Mouse (Mus musculus) ES-Bruce4 (cell line): Measurements from ENCODE around the gene Odf3b. TPM values are rescaled to one million over a fixed set of nuclear protein-coding genes. Genes with fewer than 3 reads are reported as not detected.
A peak's percentile ranks its signal among the peaks of the same experiment; 100 is the strongest.

Experiments used
- H3K27ac ChIP-seq: 2 replicates; pipeline ENCODE4 v1.5.1; 2012; ENCODE audit warnings: low read length, inconsistent platforms; ENCODE audit not compliant: insufficient read depth
- H3K27me3 ChIP-seq: 2 replicates; pipeline ENCODE4 v1.6.1; 2012; ENCODE audit warnings: mild to moderate bottlenecking, low read length, inconsistent platforms; ENCODE audit not compliant: control insufficient read depth, poor library complexity, insufficient read depth, severe bottlenecking
- H3K36me3 ChIP-seq: 2 replicates; pipeline ENCODE4 v1.6.1; 2012; ENCODE audit warnings: inconsistent platforms, mild to moderate bottlenecking, low read length, moderate library complexity; ENCODE audit not compliant: control insufficient read depth, poor library complexity, insufficient read depth, severe bottlenecking
- H3K4me1 ChIP-seq: one replicate; pipeline ENCODE4 v1.8.1; 2011; ENCODE audit warnings: low read length; ENCODE audit not compliant: control insufficient read depth, insufficient read depth
- H3K4me3 ChIP-seq: 2 replicates; pipeline ENCODE4 v1.5.1; 2011; ENCODE audit warnings: low read depth, mild to moderate bottlenecking, low read length
- H3K9ac ChIP-seq: 2 replicates; pipeline ENCODE4 v1.6.1; 2012; ENCODE audit warnings: low read depth, mild to moderate bottlenecking, inconsistent platforms; ENCODE audit not compliant: poor library complexity, severe bottlenecking
- H3K9me3 ChIP-seq: replicated peaks from 2 replicates; pipeline ENCODE4 v1.6.1; 2012; ENCODE audit warnings: mild to moderate bottlenecking, low read length, inconsistent platforms; ENCODE audit not compliant: control insufficient read depth, poor library complexity, insufficient read depth, severe bottlenecking
- CTCF ChIP-seq: IDR thresholded peaks from one replicate; pipeline ENCODE4 v1.8.1; 2011; ENCODE audit warnings: low read depth, low read length
- EP300 ChIP-seq: IDR thresholded peaks from 2 replicates; pipeline ENCODE4 v1.6.1; 2011; ENCODE audit warnings: low read depth, low read length; ENCODE audit not compliant: insufficient read depth
- POLR2A ChIP-seq: IDR thresholded peaks from one replicate; pipeline ENCODE4 v1.8.1; 2011; ENCODE audit warnings: low read length; ENCODE audit not compliant: insufficient read depth
- polyA plus RNA-seq: library from polyadenylated mRNA; stranded (reverse); fragments of >200 nt; gene quantifications from 2 replicates; pipeline ENCODE4 v1.2.4, GENCODE M21; 2011; ENCODE audit warnings: low read depth; ENCODE audit not compliant: missing spikeins, insufficient read depth, insufficient read length

Odf3b gene
- polyA plus RNA-seq, 1 experiment, result 2.6 TPM

- Histone ChIP-seq H3K9ac (no peak overlapping the region), H3K9me3 (no peaks in the 10 kb centered on the region), H3K27ac (no peak overlapping the region), H3K4me3 (no peak overlapping the region), H3K27me3 (no peaks in the 10 kb centered on the region), H3K4me1 (peaks cover 2% of the 10 kb centered on the region), H3K36me3 (no peaks in the 10 kb centered on the region)
- TF ChIP-seq POLR2A (no peak), EP300 (no peak), CTCF (no peak)
Observed at GRCm38 (mm10) chr15:89398146-89398545, 19.1 kb upstream of the Odf3b start.

DNA sequence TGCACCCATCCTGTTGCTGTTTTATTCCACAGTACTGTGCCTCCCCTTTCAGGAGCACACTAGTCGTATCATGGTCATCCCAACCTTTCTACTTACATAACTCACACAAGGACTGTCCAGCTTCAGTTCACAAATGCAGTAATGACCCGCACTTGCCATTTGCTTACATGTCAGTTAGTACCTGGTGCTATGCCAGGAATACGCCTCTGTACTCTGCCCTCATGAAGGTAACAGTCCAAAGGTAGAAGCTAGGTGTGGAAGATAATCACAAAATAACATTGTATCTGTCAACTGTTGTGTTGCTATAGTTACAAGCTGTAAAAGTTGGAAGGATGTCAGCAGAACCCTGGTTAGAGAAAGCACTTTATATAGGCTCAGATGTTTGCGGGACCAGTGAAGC, 17.8 kb upstream of the Odf3b start:
- Histone ChIP-seq H3K27me3 (no peaks in the 10 kb centered on the region), H3K4me3 (no peak overlapping the region), H3K27ac (no peak overlapping the region), H3K9ac (no peak overlapping the region), H3K4me1 (peaks cover 2% of the 10 kb centered on the region), H3K9me3 (no peaks in the 10 kb centered on the region), H3K36me3 (no peaks in the 10 kb centered on the region)
- no peak for TF ChIP-seq CTCF
- no peak for TF ChIP-seq EP300
- no peak for TF ChIP-seq POLR2A

GRCm38 (mm10) chr15:89390081-89390480, 11.0 kb upstream of the Odf3b start:
- TF ChIP-seq EP300, result no peak
- TF ChIP-seq CTCF, result no peak
- TF ChIP-seq POLR2A, result no peak
- Histone ChIP-seq H3K36me3 (no peaks in the 10 kb centered on the region), H3K27ac (no peak overlapping the region), H3K27me3 (no peaks in the 10 kb centered on the region), H3K4me1 (no peaks in the 10 kb centered on the region), H3K9ac (no peak overlapping the region), H3K9me3 (no peaks in the 10 kb centered on the region), H3K4me3 (no peak overlapping the region)

DNA sequence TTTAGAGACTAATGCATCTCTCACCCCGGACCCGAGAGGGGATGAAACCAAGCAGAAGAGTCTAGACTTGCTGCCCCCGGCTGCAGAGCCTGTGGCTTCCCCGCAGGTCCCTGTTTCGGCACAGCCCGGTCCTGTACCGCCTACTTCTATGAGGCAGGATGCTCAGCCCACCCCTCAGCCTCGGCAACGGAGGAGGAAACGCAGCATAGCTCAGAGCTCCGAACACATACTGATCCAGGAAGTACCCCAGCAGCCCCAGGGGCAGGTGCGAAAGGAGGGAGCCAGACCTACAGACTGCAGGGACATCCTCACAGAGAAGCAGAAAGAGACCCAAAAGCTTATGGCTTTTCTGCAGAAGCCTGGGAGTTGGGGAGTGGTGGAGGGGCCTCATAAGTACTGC, 8.0 kb upstream of the Odf3b start:
- TF ChIP-seq CTCF (no peak), EP300 (no peak), POLR2A (no peak)
- peak overlapping the region; percentile 15; the same call in 1 of the 2 replicates for H3K4me3 ChIP-seq
- H3K9ac ChIP-seq, result peak overlapping the region; percentile 26; the same call in 1 of the 2 replicates
- no peaks in the 10 kb centered on the region for H3K9me3 ChIP-seq
- H3K27ac ChIP-seq, result no peak overlapping the region
- no peaks in the 10 kb centered on the region for H3K27me3 ChIP-seq
- no peaks in the 10 kb centered on the region for H3K36me3 ChIP-seq
- H3K4me1 ChIP-seq, result no peaks in the 10 kb centered on the region

GRCm38 (mm10) chr15:89384617-89385016, 5.5 kb upstream of the Odf3b start, which contains the start of gene Klhdc7b:
Gene Klhdc7b, plus strand, starts transcription at chr15:89384917.
- Histone ChIP-seq H3K9ac (peak within 1 kb of the TSS; percentile 45), H3K4me3 (peak within 1 kb of the TSS; percentile 59), H3K9me3 (no peaks in the 10 kb centered on the region), H3K4me1 (no peaks in the 10 kb centered on the region), H3K36me3 (no peaks in the 10 kb centered on the region), H3K27ac (no peak within 1 kb of the TSS), H3K27me3 (no peaks in the 10 kb centered on the region)
- TF ChIP-seq EP300 (no peak), CTCF (no peak), POLR2A (no peak)

GRCm38 (mm10) chr15:89379429-89379828, 347 bp upstream of the Odf3b start:
- Histone ChIP-seq H3K27ac (no peak overlapping the region), H3K4me1 (no peaks in the 10 kb centered on the region), H3K36me3 (no peaks in the 10 kb centered on the region), H3K9me3 (no peaks in the 10 kb centered on the region), H3K27me3 (no peaks in the 10 kb centered on the region), H3K9ac (peak overlapping the region; percentile 38), H3K4me3 (peak overlapping the region; percentile 59)
- no peak for TF ChIP-seq POLR2A
- TF ChIP-seq CTCF, result no peak
- no peak for TF ChIP-seq EP300
